Mouse (Mus musculus) MEL (cell line): ENCODE measurements around the gene Fancl. TPM values are rescaled to one million over a fixed set of nuclear protein-coding genes. Genes with fewer than 3 reads are reported as not detected.

Experiments used
- DNase-seq: peaks from one replicate; pipeline ENCODE4 v3.0.0; 2011; ENCODE audit warnings: low read depth, low spot score
- H3K27ac ChIP-seq: 2 replicates; pipeline ENCODE4 v1.5.1; 2012; ENCODE audit warnings: low read depth, mild to moderate bottlenecking, control low read depth, low read length, moderate library complexity; ENCODE audit not compliant: control insufficient read depth
- H3K27me3 ChIP-seq, 2 experiments: fragments of 150-350 bp in 1 of 2; sonication (generic) in 1 of 2; 2 replicates each; pipeline ENCODE4 v1.6.1; 2012; ENCODE audit warnings: low read length in 2 of 2, mild to moderate bottlenecking in 2 of 2, improper control_type of control experiment in 1 of 2, moderate library complexity in 1 of 2; ENCODE audit not compliant: insufficient read depth in 2 of 2, control insufficient read depth in 1 of 2
- H3K36me3 ChIP-seq, 2 experiments: 2 replicates each; pipeline ENCODE4 v1.6.1; 2012 to 2014; ENCODE audit warnings: low read length in 2 of 2, improper control_type of control experiment in 1 of 2, inconsistent platforms in 1 of 2, mild to moderate bottlenecking in 1 of 2; ENCODE audit not compliant: insufficient read depth in 2 of 2, control insufficient read depth in 1 of 2
- H3K4me1 ChIP-seq, 2 experiments: fragments of 150-350 bp in 1 of 2; sonication (generic) in 1 of 2; 2 replicates each; pipeline ENCODE4 v1.6.1; 2012; ENCODE audit warnings: low read length in 2 of 2, improper control_type of control experiment in 1 of 2, mild to moderate bottlenecking in 1 of 2; ENCODE audit not compliant: insufficient read depth in 2 of 2, control insufficient read depth in 1 of 2
- H3K4me3 ChIP-seq, 2 experiments: fragments of 150-350 bp in 1 of 2; sonication (generic) in 1 of 2; 2 replicates each; pipeline ENCODE4 v1.5.1; 2012; ENCODE audit warnings: low read depth in 2 of 2, low read length in 2 of 2, mild to moderate bottlenecking in 2 of 2, moderate library complexity in 2 of 2, control low read depth in 1 of 2, improper control_type of control experiment in 1 of 2; ENCODE audit not compliant: control insufficient read depth in 1 of 2, insufficient read depth in 1 of 2
- H3K79me2 ChIP-seq: 2 replicates; pipeline ENCODE4 v1.6.1; 2012; ENCODE audit warnings: mild to moderate bottlenecking, low read length, moderate library complexity; ENCODE audit not compliant: control insufficient read depth, poor library complexity, insufficient read depth
- H3K9ac ChIP-seq: 2 replicates; pipeline ENCODE4 v1.6.1; 2012; ENCODE audit warnings: low read depth, mild to moderate bottlenecking, control low read depth, low read length, moderate library complexity; ENCODE audit not compliant: control insufficient read depth, poor library complexity, severe bottlenecking
- H3K9me3 ChIP-seq: fragments of 150-350 bp; sonication (generic); replicated peaks from 2 replicates; pipeline ENCODE4 v1.6.1; 2012; ENCODE audit warnings: mild to moderate bottlenecking, low read length, improper control_type of control experiment, moderate library complexity; ENCODE audit not compliant: insufficient read depth
- BHLHE40 ChIP-seq: IDR thresholded peaks from 2 replicates; pipeline ENCODE4 v1.6.1; 2012; ENCODE audit warnings: low read depth, mild to moderate bottlenecking, inconsistent platforms, low read length, improper control_type of control experiment, borderline replicate concordance
- E2F4 ChIP-seq: IDR thresholded peaks from 2 replicates; pipeline ENCODE4 v1.6.1; 2011; ENCODE audit warnings: low read depth, low read length, improper control_type of control experiment, borderline replicate concordance
- ELF1 ChIP-seq: IDR thresholded peaks from 2 replicates; pipeline ENCODE4 v1.6.1; 2014; ENCODE audit warnings: low read depth, mild to moderate bottlenecking, inconsistent platforms, low read length, improper control_type of control experiment, moderate library complexity
- EP300 ChIP-seq, 2 experiments: IDR thresholded peaks; 2 replicates each; pipeline ENCODE4 v1.6.1; 2011; ENCODE audit warnings: improper control_type of control experiment in 2 of 2, low read length in 2 of 2, low read depth in 1 of 2, mild to moderate bottlenecking in 1 of 2
- ETS1 ChIP-seq: IDR thresholded peaks from 2 replicates; pipeline ENCODE4 v1.6.1; 2012; ENCODE audit warnings: low read depth, mild to moderate bottlenecking, inconsistent platforms, low read length, improper control_type of control experiment, moderate library complexity
- GABPA ChIP-seq: IDR thresholded peaks from 2 replicates; pipeline ENCODE4 v1.6.1; 2012; ENCODE audit warnings: low read depth, mild to moderate bottlenecking, inconsistent platforms, low read length, improper control_type of control experiment, moderate library complexity
- GATA1 ChIP-seq: IDR thresholded peaks from 2 replicates; pipeline ENCODE4 v1.6.1; 2011; ENCODE audit warnings: low read depth, low read length, improper control_type of control experiment
- HCFC1 ChIP-seq: IDR thresholded peaks from 2 replicates; pipeline ENCODE4 v1.6.1; 2012; ENCODE audit warnings: low read depth, mild to moderate bottlenecking, inconsistent platforms, low read length, improper control_type of control experiment, moderate library complexity
- JUND ChIP-seq: IDR thresholded peaks from 2 replicates; pipeline ENCODE4 v1.6.1; 2011; ENCODE audit warnings: low read depth, mild to moderate bottlenecking, improper control_type of control experiment, low read length
- KAT2A ChIP-seq: conservative IDR thresholded peaks from 2 replicates; pipeline ENCODE4 v1.6.1; 2012; ENCODE audit warnings: low read depth, low read length, improper control_type of control experiment, inconsistent platforms
- MAFK ChIP-seq: IDR thresholded peaks from 2 replicates; pipeline ENCODE4 v1.6.1; 2011; ENCODE audit warnings: low read depth, mild to moderate bottlenecking, low read length, improper control_type of control experiment, borderline replicate concordance
- MAX ChIP-seq: IDR thresholded peaks from 2 replicates; pipeline ENCODE4 v1.6.1; 2011; ENCODE audit warnings: low read length, improper control_type of control experiment
- MAZ ChIP-seq: IDR thresholded peaks from 2 replicates; pipeline ENCODE4 v1.6.1; 2012; ENCODE audit warnings: low read depth, mild to moderate bottlenecking, inconsistent platforms, low read length, improper control_type of control experiment
- MEF2A ChIP-seq: IDR thresholded peaks from 2 replicates; pipeline ENCODE4 v1.6.1; 2014; ENCODE audit warnings: low read depth, mild to moderate bottlenecking, inconsistent platforms, low read length, improper control_type of control experiment; ENCODE audit not compliant: poor library complexity, insufficient replicate concordance, severe bottlenecking; ENCODE audit errors: extremely low read depth
- MXI1 ChIP-seq: IDR thresholded peaks from 2 replicates; pipeline ENCODE4 v1.6.1; 2011; ENCODE audit warnings: mild to moderate bottlenecking, low read depth, low read length, improper control_type of control experiment
- MYB ChIP-seq: IDR thresholded peaks from 2 replicates; pipeline ENCODE4 v1.6.1; 2011; ENCODE audit warnings: mild to moderate bottlenecking, low read depth, low read length, improper control_type of control experiment
- MYC ChIP-seq: IDR thresholded peaks from 2 replicates; pipeline ENCODE4 v1.6.1; 2011; ENCODE audit warnings: low read depth, mild to moderate bottlenecking, low read length, improper control_type of control experiment, moderate library complexity
- NELFE ChIP-seq: IDR thresholded peaks from 2 replicates; pipeline ENCODE4 v1.6.1; 2011; ENCODE audit warnings: low read depth, low read length, improper control_type of control experiment
- NRF1 ChIP-seq: IDR thresholded peaks from 2 replicates; pipeline ENCODE4 v1.6.1; 2014; ENCODE audit warnings: low read depth, mild to moderate bottlenecking, inconsistent platforms, low read length, improper control_type of control experiment, moderate library complexity; ENCODE audit not compliant: poor library complexity, insufficient read depth, severe bottlenecking
- POLR2A ChIP-seq, 2 experiments: IDR thresholded peaks; 2 replicates each; pipeline ENCODE4 v1.6.1; 2011 to 2012; ENCODE audit warnings: low read length in 2 of 2, mild to moderate bottlenecking in 2 of 2, control low read depth in 1 of 2, improper control_type of control experiment in 1 of 2, low read depth in 1 of 2, moderate library complexity in 1 of 2; ENCODE audit not compliant: control insufficient read depth in 1 of 2, insufficient read depth in 1 of 2, poor library complexity in 1 of 2
- POLR2AphosphoS2 ChIP-seq: IDR thresholded peaks from 2 replicates; pipeline ENCODE4 v1.6.1; 2011; ENCODE audit warnings: low read length, improper control_type of control experiment
- POLR2AphosphoS5 ChIP-seq: IDR thresholded peaks from 2 replicates; pipeline ENCODE4 v1.6.1; 2012; ENCODE audit warnings: low read depth, borderline replicate concordance, mild to moderate bottlenecking, inconsistent platforms, low read length, moderate library complexity, mixed read lengths
- RAD21 ChIP-seq: IDR thresholded peaks from 2 replicates; pipeline ENCODE4 v1.6.1; 2011; ENCODE audit warnings: mild to moderate bottlenecking, low read depth, low read length, improper control_type of control experiment
- RCOR1 ChIP-seq: IDR thresholded peaks from 2 replicates; pipeline ENCODE4 v1.6.1; 2012; ENCODE audit warnings: low read depth, mild to moderate bottlenecking, inconsistent platforms, low read length, improper control_type of control experiment
- SIN3A ChIP-seq: IDR thresholded peaks from 2 replicates; pipeline ENCODE4 v1.6.1; 2012; ENCODE audit warnings: low read length, improper control_type of control experiment, inconsistent platforms
- SMC3 ChIP-seq: IDR thresholded peaks from 2 replicates; pipeline ENCODE4 v1.6.1; 2011; ENCODE audit warnings: low read depth, low read length, improper control_type of control experiment
- TAL1 ChIP-seq: IDR thresholded peaks from 2 replicates; pipeline ENCODE4 v1.6.1; 2012; ENCODE audit warnings: mild to moderate bottlenecking, inconsistent platforms, low read length, moderate library complexity, mixed read lengths
- TBP ChIP-seq: IDR thresholded peaks from 2 replicates; pipeline ENCODE4 v1.8.0; 2011; ENCODE audit warnings: low read depth, low read length, improper control_type of control experiment
- TCF12 ChIP-seq: IDR thresholded peaks from 2 replicates; pipeline ENCODE4 v1.6.1; 2014; ENCODE audit warnings: low read depth, mild to moderate bottlenecking, inconsistent platforms, low read length, improper control_type of control experiment, moderate library complexity
- UBTF ChIP-seq: IDR thresholded peaks from 2 replicates; pipeline ENCODE4 v1.6.1; 2012; ENCODE audit warnings: low read depth, mild to moderate bottlenecking, inconsistent platforms, low read length, improper control_type of control experiment, moderate library complexity, borderline replicate concordance; ENCODE audit not compliant: insufficient read depth
- USF2 ChIP-seq, 2 experiments: IDR thresholded peaks; 2 replicates each; pipeline ENCODE4 v1.6.1; 2011 to 2012; ENCODE audit warnings: improper control_type of control experiment in 2 of 2, low read length in 2 of 2, borderline replicate concordance in 1 of 2, inconsistent platforms in 1 of 2, low read depth in 1 of 2, mild to moderate bottlenecking in 1 of 2; ENCODE audit not compliant: insufficient read depth in 1 of 2
- ZC3H11A ChIP-seq: IDR thresholded peaks from 2 replicates; pipeline ENCODE4 v1.6.1; 2012; ENCODE audit warnings: low read depth, mild to moderate bottlenecking, inconsistent platforms, low read length, improper control_type of control experiment
- ZKSCAN1 ChIP-seq: IDR thresholded peaks from 2 replicates; pipeline ENCODE4 v1.6.1; 2012; ENCODE audit warnings: low read depth, mild to moderate bottlenecking, inconsistent platforms, low read length, improper control_type of control experiment, moderate library complexity
- ZMIZ1 ChIP-seq: IDR thresholded peaks from 2 replicates; pipeline ENCODE4 v1.6.1; 2012; ENCODE audit warnings: low read depth, mild to moderate bottlenecking, inconsistent platforms, low read length, improper control_type of control experiment, moderate library complexity
- ZNF384 ChIP-seq: IDR thresholded peaks from 2 replicates; pipeline ENCODE4 v1.6.1; 2012; ENCODE audit warnings: low read depth, mild to moderate bottlenecking, inconsistent platforms, low read length, improper control_type of control experiment
- polyA plus RNA-seq, 2 experiments: library from polyadenylated mRNA; stranded (reverse) in 1 of 2; unstranded in 1 of 2; fragments of >175 nt in 1 of 2; fragments of >200 nt in 1 of 2; gene quantifications; 2 replicates each; pipeline versions ENCODE4 v1.2.1 to v1.2.4; 2012; ENCODE audit warnings: low replicate concordance in 2 of 2, low read depth in 1 of 2; ENCODE audit not compliant: insufficient read length in 2 of 2, insufficient read depth in 1 of 2, missing spikeins in 1 of 2
- total RNA-seq: library from RNA; depleted of rRNA; stranded (reverse); fragments of 300-350 nt; gene quantifications from 2 replicates; pipeline ENCODE4 v1.2.3, GENCODE M21; 2012

Gene Fancl
- total and polyA plus RNA-seq, 3 experiments = 21.3 to 35.8 TPM; not detected in 1

- TF ChIP-seq ZKSCAN1 = no peak
- TF ChIP-seq TCF12 = peak; percentile 81
- no peak for TF ChIP-seq ZC3H11A
- TF ChIP-seq HCFC1 = 0 out of 2 replicates have a peak, but pooled peaks have one; percentile 17
- TF ChIP-seq TBP = no peak
- TF ChIP-seq GABPA = no peak
These were observed 65.3 kb downstream of the Fancl start (continued) for GRCm38 (mm10) chr11:26451228-26451627.

DNA sequence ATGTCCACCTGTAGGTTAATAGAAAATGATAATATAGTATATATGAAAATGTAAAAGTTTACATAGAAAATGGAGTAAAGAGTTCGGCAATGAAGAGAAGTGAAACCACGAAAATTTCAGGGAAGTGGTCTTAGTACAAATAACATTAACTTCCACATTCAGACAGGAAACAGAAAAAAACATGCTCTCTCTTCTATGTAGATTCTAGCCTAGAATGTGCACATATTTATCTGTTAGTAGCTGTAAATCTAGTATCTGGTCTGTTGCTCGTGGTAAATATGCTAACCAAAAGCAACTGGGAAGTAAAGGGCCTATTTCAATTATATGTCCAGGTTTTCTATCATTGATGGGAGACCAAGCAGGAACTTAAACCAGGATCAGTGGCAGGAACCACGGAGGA is 66.8 kb downstream of the Fancl start:
- Histone ChIP-seq H3K9ac (peak overlapping the region; percentile 67), H3K36me3 (peaks cover 0 to 35% of the 10 kb centered on the region in 2 experiments; a peak in 2 of 4 replicates), H3K4me1 (peaks cover 23 to 24% of the 10 kb centered on the region in 2 experiments), H3K4me3 (peak overlapping the region; percentile 29 to 62), H3K27ac (peak overlapping the region; percentile 99), H3K27me3 (no peaks in the 10 kb centered on the region), H3K79me2 (no peaks in the 10 kb centered on the region), H3K9me3 (no peaks in the 10 kb centered on the region)
- DNase-seq = peak; percentile 85
- no peak for TF ChIP-seq USF2 (IDR thresholded peaks at IDR 0.05; ENCODE audit: borderline replicate concordance in 1 of 2, insufficient read depth in 1 of 2, low read depth in 1 of 2, low read length in 2 of 2)
- no peak; the same call in 1 of the 2 replicates for TF ChIP-seq HCFC1
- no peak for TF ChIP-seq POLR2A (IDR thresholded peaks at IDR 0.05; ENCODE audit: control insufficient read depth in 1 of 2, insufficient read depth in 1 of 2, low read depth in 1 of 2, low read length in 2 of 2, poor library complexity in 1 of 2)
- TF ChIP-seq GATA1 = peak; percentile 60
- peak; percentile 67 for TF ChIP-seq TCF12
- no peak for TF ChIP-seq SMC3
- TF ChIP-seq RCOR1 = peak; percentile 68
- no peak for TF ChIP-seq MYB
- no peak for TF ChIP-seq KAT2A
- no peak for TF ChIP-seq UBTF
- peak; percentile 93 for TF ChIP-seq MYC
- TF ChIP-seq POLR2AphosphoS2 = no peak
- TF ChIP-seq NRF1 = no peak
- no peak for TF ChIP-seq TAL1
- 0 out of 2 replicates have a peak, but pooled peaks have one; percentile 28 for TF ChIP-seq E2F4
- no peak for TF ChIP-seq ZMIZ1
- TF ChIP-seq NELFE = no peak
- no peak for TF ChIP-seq GABPA
- TF ChIP-seq BHLHE40 = peak; percentile 18; the same call in 1 of the 2 replicates
- peak; percentile 76 to 83 for TF ChIP-seq EP300 (IDR thresholded peaks at IDR 0.05; ENCODE audit: low read depth in 1 of 2, low read length in 2 of 2)
- TF ChIP-seq MAFK = no peak
- no peak for TF ChIP-seq RAD21
- TF ChIP-seq ZKSCAN1 = no peak
- no peak for TF ChIP-seq JUND
- peak; percentile 63; the same call in 1 of the 2 replicates for TF ChIP-seq MAX
- no peak for TF ChIP-seq MAZ
- TF ChIP-seq ETS1 = peak; percentile 79
- TF ChIP-seq MXI1 = peak; percentile 65
- TF ChIP-seq ZNF384 = peak; percentile 84
- no peak for TF ChIP-seq POLR2AphosphoS5
- TF ChIP-seq SIN3A = peak; percentile 65
- no peak for TF ChIP-seq MEF2A
- 0 out of 2 replicates have a peak, but pooled peaks have one; percentile 9 for TF ChIP-seq ELF1
- no peak for TF ChIP-seq ZC3H11A
